Mouse (Mus musculus): ENCODE measurements around the gene Fstl3.

The Fstl3 gene

GRCm38 (mm10) chr10:79783920-79784800, 7.1 kb downstream of the Fstl3 start:
- no peak for DNase-seq (ENCODE audit: low read depth, low spot score)

- peak; percentile 61 for DNase-seq (ENCODE audit: low read depth, low spot score)
Observed at GRCm38 (mm10) chr10:79788386-79789158, 11.5 kb downstream of the Fstl3 start.

GRCm38 (mm10) chr10:79789581-79789980, 12.5 kb downstream of the Fstl3 start:
- DNase-seq (ENCODE audit: low read depth, low spot score): no peak

- DNase-seq (ENCODE audit: low read depth, low spot score): no peak
Observed at GRCm38 (mm10) chr10:79790861-79791260, 13.8 kb downstream of the Fstl3 start, which contains the start of gene Prss57. Gene Prss57, minus strand, starts transcription at chr10:79790961.

- no peak for DNase-seq (ENCODE audit: low read depth, low spot score)
Observed at GRCm38 (mm10) chr10:79792339-79793040, 15.4 kb downstream of the Fstl3 start.

- peak; percentile 34 for DNase-seq (ENCODE audit: low read depth, low spot score)
Observed at GRCm38 (mm10) chr10:79793051-79793737, 16.1 kb downstream of the Fstl3 start, which contains the start of gene Palm. Gene Palm, plus strand, starts transcription at chr10:79793572.

- DNase-seq (ENCODE audit: low read depth, low spot score): no peak
Observed at GRCm38 (mm10) chr10:79793738-79794490, 16.8 kb downstream of the Fstl3 start.

GRCm38 (mm10) chr10:79794491-79794931, 17.4 kb downstream of the Fstl3 start:
- DNase-seq (ENCODE audit: low read depth, low spot score): peak; percentile 91

- DNase-seq (ENCODE audit: low read depth, low spot score): no peak
Observed at GRCm38 (mm10) chr10:79795905-79796304, 18.8 kb downstream of the Fstl3 start.

GRCm38 (mm10) chr10:79797326-79797725, 20.3 kb downstream of the Fstl3 start:
- DNase-seq (ENCODE audit: low read depth, low spot score): peak; percentile 53

- DNase-seq (ENCODE audit: low read depth, low spot score): no peak
Observed at GRCm38 (mm10) chr10:79798289-79798928, 21.3 kb downstream of the Fstl3 start.

GRCm38 (mm10) chr10:79800508-79800907, 23.4 kb downstream of the Fstl3 start:
- no peak for DNase-seq (ENCODE audit: low read depth, low spot score)

- no peak for DNase-seq (ENCODE audit: low read depth, low spot score)
Observed at GRCm38 (mm10) chr10:79801837-79802236, 24.8 kb downstream of the Fstl3 start.

GRCm38 (mm10) chr10:79802331-79802971, 25.4 kb downstream of the Fstl3 start:
- peak; percentile 83 for DNase-seq (ENCODE audit: low read depth, low spot score)

GRCm38 (mm10) chr10:79803716-79804323, 26.7 kb downstream of the Fstl3 start:
- DNase-seq (ENCODE audit: low read depth, low spot score): no peak

- DNase-seq (ENCODE audit: low read depth, low spot score): no peak
Observed at GRCm38 (mm10) chr10:79805636-79806035, 28.6 kb downstream of the Fstl3 start.

- DNase-seq (ENCODE audit: low read depth, low spot score): no peak
Observed at GRCm38 (mm10) chr10:79806331-79806730, 29.3 kb downstream of the Fstl3 start.

- no peak for DNase-seq (ENCODE audit: low read depth, low spot score)
Observed at GRCm38 (mm10) chr10:79806972-79807371, 29.9 kb downstream of the Fstl3 start.

GRCm38 (mm10) chr10:79807826-79808225, 30.8 kb downstream of the Fstl3 start:
- no peak for DNase-seq (ENCODE audit: low read depth, low spot score)

Measured in skeletal muscle tissue, adult 2 months (tissue).